In genomic region chr16:93292181-93292834, GRCm38 (mm10) we compare ENCODE assay signal across 8 mouse cellular contexts.
A peak's percentile ranks its signal among the peaks of the same experiment; 100 is the strongest.
DNase-seq lines count a peak whose midpoint lies in the region; ATAC-seq lines count a peak whose summit lies in the region.

No protein-coding gene starts in this region.

- 25% methylated on average over 14 of the region's 14 CpGs for WGBS in forebrain, embryonic 11.5 days
- 6% methylated on average over 14 of the region's 14 CpGs for WGBS in forebrain, embryonic 15.5 days
- WGBS in intestine, embryonic 14.5 days: 39% methylated on average over 14 of the region's 14 CpGs

- no peaks in the 10 kb centered on the region for H3K9me3 ChIP-seq in forebrain, embryonic 11.5 days (ENCODE audit: control insufficient read depth, low read length)
- H3K9me3 ChIP-seq in forebrain, embryonic 15.5 days: no peaks in the 10 kb centered on the region
- H3K9me3 ChIP-seq in intestine, embryonic 14.5 days (ENCODE audit: control insufficient read depth, low read length): no peaks in the 10 kb centered on the region

- no peaks in the 10 kb centered on the region for H3K36me3 ChIP-seq in forebrain, embryonic 11.5 days (ENCODE audit: control insufficient read depth, insufficient read depth, low read length)
- no peaks in the 10 kb centered on the region for H3K36me3 ChIP-seq in forebrain, embryonic 15.5 days
- no peaks in the 10 kb centered on the region for H3K36me3 ChIP-seq in intestine, embryonic 14.5 days (ENCODE audit: control insufficient read depth, insufficient read depth, low read length)

- peaks cover 6% of the 10 kb centered on the region for H3K4me1 ChIP-seq in forebrain, embryonic 11.5 days (replicated peaks; ENCODE audit: control insufficient read depth, insufficient read depth, low read length)
- peaks cover 11% of the 10 kb centered on the region; the same call in 1 of the 2 replicates for H3K4me1 ChIP-seq in forebrain, embryonic 15.5 days
- peaks cover 5% of the 10 kb centered on the region; the same call in 1 of the 2 replicates for H3K4me1 ChIP-seq in intestine, embryonic 14.5 days (replicated peaks; ENCODE audit: control insufficient read depth, insufficient read depth, low read length)

- DNase-seq in forebrain, embryonic 11.5 days (ENCODE audit: low spot score): no peak
- DNase-seq in CD4-positive, CD25-positive, alpha-beta regulatory T cell, adult 2 months (ENCODE audit: low read depth, low spot score): peak; percentile 58
- peak; percentile 58 for DNase-seq in intestine, embryonic 14.5 days (ENCODE audit: low spot score)
- DNase-seq in neural tube, embryonic 10.5 days (ENCODE audit: extremely low spot score, low spot score): peak; percentile 20
- DNase-seq in layer of hippocampus, adult 9-11 months: no peak
- no peak for DNase-seq in gastrocnemius, adult 8-10 months (ENCODE audit: low spot score in 2 of 2)
- DNase-seq in cerebellum, adult 18-20 months: no peak

- no peak overlapping the region for H3K4me3 ChIP-seq in forebrain, embryonic 11.5 days (ENCODE audit: low read depth, low read length)
- no peak overlapping the region for H3K4me3 ChIP-seq in forebrain, embryonic 15.5 days
- no peak overlapping the region for H3K4me3 ChIP-seq in intestine, embryonic 14.5 days (ENCODE audit: low read depth, low read length)

- H3K9ac ChIP-seq in forebrain, embryonic 11.5 days (ENCODE audit: low read length): no peak overlapping the region
- H3K9ac ChIP-seq in forebrain, embryonic 15.5 days (replicated peaks): no peak overlapping the region
- H3K9ac ChIP-seq in intestine, embryonic 14.5 days (ENCODE audit: low read length): no peak overlapping the region

- no peak overlapping the region for H3K27ac ChIP-seq in forebrain, embryonic 11.5 days (ENCODE audit: low read depth, low read length)
- no peak overlapping the region for H3K27ac ChIP-seq in forebrain, embryonic 15.5 days (replicated peaks)
- H3K27ac ChIP-seq in intestine, embryonic 14.5 days (ENCODE audit: low read depth): 0 out of 2 replicates have a peak overlapping the region, but pooled peaks have one; percentile 0

- no peaks in the 10 kb centered on the region; the same call in 1 of the 2 replicates for H3K27me3 ChIP-seq in forebrain, embryonic 11.5 days (ENCODE audit: control insufficient read depth, insufficient read depth, low read length)
- 0 out of 2 replicates have a peak, but pooled peaks cover 2% of the 10 kb centered on the region for H3K27me3 ChIP-seq in forebrain, embryonic 15.5 days
- H3K27me3 ChIP-seq in intestine, embryonic 14.5 days (replicated peaks; ENCODE audit: control insufficient read depth, insufficient read depth, low read length): no peaks in the 10 kb centered on the region

- H3K4me2 ChIP-seq in forebrain, embryonic 11.5 days (ENCODE audit: low read depth, low read length, severe bottlenecking): peak overlapping the region; percentile 6; the same call in 1 of the 2 replicates
- H3K4me2 ChIP-seq in forebrain, embryonic 15.5 days (replicated peaks): no peak overlapping the region
- H3K4me2 ChIP-seq in intestine, embryonic 14.5 days (ENCODE audit: low read length): peak overlapping the region; percentile 25

- ATAC-seq in forebrain, embryonic 11.5 days (replicated peaks; ENCODE audit: low FRiP score): no peak
- ATAC-seq in forebrain, embryonic 15.5 days (replicated peaks): no peak
- peak; percentile 19; the same call in 1 of the 2 replicates for ATAC-seq in intestine, embryonic 14.5 days (replicated peaks; ENCODE audit: low FRiP score, low TSS enrichment, low read depth)

Comparison
In these comparisons a context has a peak if more than half of its experiments do, and no peak if none do; other contexts are left out.
1. DNase-seq: peak in CD4-positive, CD25-positive, alpha-beta regulatory T cell, adult 2 months (single experiment), intestine, embryonic 14.5 days (single experiment) and neural tube, embryonic 10.5 days (single experiment); none in forebrain, embryonic 11.5 days (single experiment), layer of hippocampus, adult 9-11 months (single experiment), gastrocnemius, adult 8-10 months (0 of 2) and cerebellum, adult 18-20 months (0 of 2).